Mouse (Mus musculus): ENCODE data around the gene Bex3.

GRCm38 (mm10) chrX:136245521-136246071 lies 24.5 kb upstream of the Bex3 start:
- no peak for TF ChIP-seq POLR2A (IDR thresholded peaks at IDR 0.05; ENCODE audit: insufficient read depth, low read depth, low read length)
- TF ChIP-seq CTCF (IDR thresholded peaks at IDR 0.05; ENCODE audit: insufficient read depth, low read depth, low read length) = no peak
